In genomic region chr11:18758591-18759074, GRCm38 (mm10) we compare ENCODE assay signal across 18 mouse cellular contexts.
A peak's percentile ranks its signal among the peaks of the same experiment; 100 is the strongest.
DNase-seq lines count a peak whose midpoint lies in the region; ATAC-seq lines count a peak whose summit lies in the region.
"Had no signal": no experiment of that assay in that cellular context is flagged by ENCODE, and none has a peak within 500 bp of the region (broad histone marks: within the 10 kb centered on the region; RNA-seq: fewer than 3 reads in every experiment).

No protein-coding gene starts in this region.

- WGBS in kidney, embryonic 15.5 days = 58% methylated on average over 6 of the region's 6 CpGs
- 42% methylated on average over 6 of the region's 6 CpGs for WGBS in embryonic facial prominence, embryonic 10.5 days
- 9% methylated on average over 6 of the region's 6 CpGs for WGBS in limb, embryonic 11.5 days
- WGBS in midbrain, embryonic 11.5 days = 70% methylated on average over 6 of the region's 6 CpGs

- H3K36me3 ChIP-seq in kidney, embryonic 15.5 days = no peaks in the 10 kb centered on the region
- H3K36me3 ChIP-seq in embryonic facial prominence, embryonic 10.5 days (replicated peaks) = no peaks in the 10 kb centered on the region
- H3K36me3 ChIP-seq in limb, embryonic 11.5 days (ENCODE audit: control insufficient read depth, insufficient read depth, low read length) = no peaks in the 10 kb centered on the region
- H3K36me3 ChIP-seq in midbrain, embryonic 11.5 days (ENCODE audit: control insufficient read depth, insufficient read depth, low read length) = no peaks in the 10 kb centered on the region
- H3K36me3 ChIP-seq: hindbrain, embryonic 15.5 days; midbrain, embryonic 12.5 days had no signal

- no peak overlapping the region for H3K4me2 ChIP-seq in kidney, embryonic 15.5 days
- peak overlapping the region; percentile 22; the same call in 1 of the 2 replicates for H3K4me2 ChIP-seq in limb, embryonic 11.5 days (ENCODE audit: low read depth, severe bottlenecking)
- no peak overlapping the region for H3K4me2 ChIP-seq in midbrain, embryonic 11.5 days
- H3K4me2 ChIP-seq: heart, embryonic 11.5 days; hindbrain, embryonic 15.5 days; liver, embryonic 11.5 days; midbrain, embryonic 12.5 days had no signal

- no peak overlapping the region for H3K9ac ChIP-seq in kidney, embryonic 15.5 days
- no peak overlapping the region for H3K9ac ChIP-seq in limb, embryonic 11.5 days (ENCODE audit: low read length)
- no peak overlapping the region for H3K9ac ChIP-seq in midbrain, embryonic 11.5 days (ENCODE audit: low read length)
- H3K9ac ChIP-seq: hindbrain, embryonic 15.5 days; midbrain, embryonic 12.5 days had no signal

- H3K27me3 ChIP-seq in kidney, embryonic 15.5 days = no peaks in the 10 kb centered on the region
- no peaks in the 10 kb centered on the region; the same call in 1 of the 2 replicates for H3K27me3 ChIP-seq in embryonic facial prominence, embryonic 10.5 days (replicated peaks; ENCODE audit: low read depth, poor library complexity, severe bottlenecking)
- H3K27me3 ChIP-seq in limb, embryonic 11.5 days (ENCODE audit: control insufficient read depth, insufficient read depth, low read length) = 0 out of 2 replicates have a peak, but pooled peaks cover 2% of the 10 kb centered on the region
- H3K27me3 ChIP-seq in midbrain, embryonic 11.5 days (ENCODE audit: control insufficient read depth, insufficient read depth, low read length) = no peaks in the 10 kb centered on the region
- H3K27me3 ChIP-seq: hindbrain, embryonic 15.5 days had no signal

- H3K4me3 ChIP-seq in kidney, embryonic 15.5 days (replicated peaks) = no peak overlapping the region
- H3K4me3 ChIP-seq in embryonic facial prominence, embryonic 10.5 days = no peak overlapping the region
- H3K4me3 ChIP-seq in limb, embryonic 11.5 days (ENCODE audit: low read depth, low read length) = no peak overlapping the region
- no peak overlapping the region for H3K4me3 ChIP-seq in midbrain, embryonic 11.5 days (ENCODE audit: low read depth, low read length)
- H3K4me3 ChIP-seq: hindbrain, embryonic 15.5 days; midbrain, embryonic 12.5 days had no signal

- intact Hi-C loops in left cerebral cortex, postnatal 10 days (cut with DNase I) = no loop called here

- peak; percentile 18; the same call in 1 of the 2 replicates for ATAC-seq in kidney, embryonic 15.5 days (replicated peaks; ENCODE audit: low FRiP score)
- peak; percentile 87 for ATAC-seq in limb, embryonic 11.5 days (ENCODE audit: insufficient number of reproducible peaks, low FRiP score, low TSS enrichment, low read depth)
- ATAC-seq in midbrain, embryonic 11.5 days (ENCODE audit: low FRiP score) = no peak

- H3K9me3 ChIP-seq in kidney, embryonic 15.5 days (replicated peaks) = no peaks in the 10 kb centered on the region
- no peaks in the 10 kb centered on the region for H3K9me3 ChIP-seq in embryonic facial prominence, embryonic 10.5 days
- no peaks in the 10 kb centered on the region for H3K9me3 ChIP-seq in limb, embryonic 11.5 days (ENCODE audit: control insufficient read depth, low read length)
- H3K9me3 ChIP-seq in midbrain, embryonic 11.5 days (ENCODE audit: control insufficient read depth, low read length) = no peaks in the 10 kb centered on the region
- H3K9me3 ChIP-seq: hindbrain, embryonic 15.5 days; midbrain, embryonic 12.5 days had no signal

- DNase-seq in kidney, adult 18-20 months = no peak
- DNase-seq in brain, adult 2 months (ENCODE audit: low read depth, low spot score) = peak; percentile 50
- peak; percentile 67 for DNase-seq in embryonic facial prominence, embryonic 10.5 days (ENCODE audit: low spot score)
- peak; percentile 74 for DNase-seq in limb, embryonic 11.5 days (ENCODE audit: low spot score)
- DNase-seq in midbrain, embryonic 11.5 days (ENCODE audit: low spot score, missing footprints) = no peak
- no peak for DNase-seq in urinary bladder, postnatal 25 days (ENCODE audit: low spot score)
- no peak for DNase-seq in left cerebral cortex, postnatal 10 days (ENCODE audit: extremely low spot score in 1 of 2, low spot score in 2 of 2)
- DNase-seq: gastrocnemius, postnatal 14 days; kidney, adult 9 months; lung, adult 2 months; lung, postnatal 36 days; retina, postnatal 1 day; thymus, postnatal 4 days had no signal

- H3K4me1 ChIP-seq in kidney, embryonic 15.5 days = peaks cover 14% of the 10 kb centered on the region
- H3K4me1 ChIP-seq in embryonic facial prominence, embryonic 10.5 days = peaks cover 45% of the 10 kb centered on the region
- H3K4me1 ChIP-seq in limb, embryonic 11.5 days (ENCODE audit: control insufficient read depth, insufficient read depth, low read length) = peaks cover 14% of the 10 kb centered on the region
- H3K4me1 ChIP-seq in midbrain, embryonic 11.5 days (ENCODE audit: control insufficient read depth, insufficient read depth, low read length) = peaks cover 6% of the 10 kb centered on the region

- H3K27ac ChIP-seq in kidney, embryonic 15.5 days = no peak overlapping the region
- peak overlapping the region; percentile 19; the same call in 1 of the 2 replicates for H3K27ac ChIP-seq in embryonic facial prominence, embryonic 10.5 days (replicated peaks)
- no peak overlapping the region for H3K27ac ChIP-seq in limb, embryonic 11.5 days (replicated peaks; ENCODE audit: low read depth, low read length)
- no peak overlapping the region for H3K27ac ChIP-seq in midbrain, embryonic 11.5 days (ENCODE audit: low read depth, low read length)
- H3K27ac ChIP-seq: hindbrain, embryonic 15.5 days; midbrain, embryonic 12.5 days had no signal

Comparison
In these comparisons a context has a peak if more than half of its experiments do, and no peak if none do; other contexts are left out.
1. DNase-seq: peak in brain, adult 2 months (single experiment), embryonic facial prominence, embryonic 10.5 days (single experiment) and limb, embryonic 11.5 days (single experiment); none in kidney, adult 18-20 months (single experiment), midbrain, embryonic 11.5 days (single experiment), urinary bladder, postnatal 25 days (single experiment) and left cerebral cortex, postnatal 10 days (0 of 2).